Mouse (Mus musculus): ENCODE data around the gene Lpin3.

Lpin3 gene

GRCm38 (mm10) chr2:160880453-160881195 lies at the start of gene Lpin3:
TSS of gene Lpin3 (plus strand) at chr2:160880670.
- DNase-seq: peak; percentile 57

GRCm38 (mm10) chr2:160840838-160841237 lies 39.6 kb upstream of the Lpin3 start:
- no peak for DNase-seq

- DNase-seq: no peak
Measured at GRCm38 (mm10) chr2:160847664-160848063, 32.8 kb upstream of the Lpin3 start.

GRCm38 (mm10) chr2:160848186-160848585 lies 32.3 kb upstream of the Lpin3 start:
- DNase-seq: no peak

- DNase-seq: no peak
Measured at GRCm38 (mm10) chr2:160849617-160850240, 30.7 kb upstream of the Lpin3 start.

- no peak for DNase-seq
Measured at GRCm38 (mm10) chr2:160850360-160850759, 30.1 kb upstream of the Lpin3 start.

- DNase-seq: no peak
Measured at GRCm38 (mm10) chr2:160854687-160855086, 25.8 kb upstream of the Lpin3 start.

- DNase-seq: no peak
Measured at GRCm38 (mm10) chr2:160856359-160857102, 23.9 kb upstream of the Lpin3 start.

GRCm38 (mm10) chr2:160860363-160860762 lies 20.1 kb upstream of the Lpin3 start:
- no peak for DNase-seq

- no peak for DNase-seq
Measured at GRCm38 (mm10) chr2:160864112-160864511, 16.4 kb upstream of the Lpin3 start.

- DNase-seq: no peak
Measured at GRCm38 (mm10) chr2:160865266-160865665, 15.2 kb upstream of the Lpin3 start.

GRCm38 (mm10) chr2:160869446-160869845 lies 11.0 kb upstream of the Lpin3 start:
- DNase-seq: no peak

GRCm38 (mm10) chr2:160871310-160871709 lies 9.2 kb upstream of the Lpin3 start:
- no peak for DNase-seq

- DNase-seq: peak; percentile 79
Measured at GRCm38 (mm10) chr2:160872395-160872794, 8.1 kb upstream of the Lpin3 start.

GRCm38 (mm10) chr2:160872890-160873382 lies 7.5 kb upstream of the Lpin3 start, which contains the start of gene Zhx3:
TSS of gene Zhx3 (minus strand) at chr2:160872998.
- peak; percentile 92 for DNase-seq

- no peak for DNase-seq
Measured at GRCm38 (mm10) chr2:160874231-160874877, 6.1 kb upstream of the Lpin3 start.

GRCm38 (mm10) chr2:160876115-160876514 lies 4.4 kb upstream of the Lpin3 start:
- no peak for DNase-seq

GRCm38 (mm10) chr2:160881462-160882101 lies 1.1 kb downstream of the Lpin3 start:
- DNase-seq: no peak

- no peak for DNase-seq
Measured at GRCm38 (mm10) chr2:160882436-160882835, 2.0 kb downstream of the Lpin3 start.

GRCm38 (mm10) chr2:160883912-160884311 lies 3.4 kb downstream of the Lpin3 start:
- peak; percentile 52 for DNase-seq

- DNase-seq: peak; percentile 73
Measured at GRCm38 (mm10) chr2:160884830-160885229, 4.4 kb downstream of the Lpin3 start.

GRCm38 (mm10) chr2:160886221-160886620 lies 5.8 kb downstream of the Lpin3 start:
- DNase-seq: no peak
